Mouse (Mus musculus) neutrophil, adult 59 days (primary cell): ENCODE data around the gene Lbr. TPM values are rescaled to one million over a fixed set of nuclear protein-coding genes. Genes with fewer than 3 reads are reported as not detected.

Experiments used
- total RNA-seq, 2 experiments: library from RNA; stranded (reverse); gene quantifications; 1 replicate in 1 of 2; 2 replicates in 1 of 2; pipeline ENCODE4 v1.2.4; 2023

The Lbr gene
- total RNA-seq, result 100 to 1,000 TPM; 451 to 462 TPM

DNA sequence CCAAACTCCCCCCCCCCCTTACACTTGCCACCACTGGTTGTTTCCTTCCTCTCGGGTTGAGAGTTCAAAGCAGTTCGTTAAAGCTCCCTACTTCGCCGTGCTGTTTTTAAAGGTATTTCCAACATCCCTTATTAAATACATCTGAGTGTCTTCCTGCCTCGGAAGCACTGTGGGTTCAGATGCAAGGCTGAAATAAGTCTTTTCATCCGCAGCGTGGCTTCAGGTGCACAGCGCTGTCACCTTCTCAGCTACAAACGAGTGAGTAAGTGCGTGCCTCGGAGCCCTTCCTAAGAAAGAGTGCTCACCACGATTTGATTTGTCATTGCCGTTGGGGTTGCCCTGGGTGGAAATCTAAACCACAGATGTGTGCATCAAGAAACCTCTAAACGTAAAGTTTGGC is at the start of gene Lbr:
TSS of gene Lbr (minus strand) at position 266 of the 400 bp plus-strand sequence.

Other genes with a start within 250 kb of the Lbr start
- gene Enah, start 176.9 kb upstream of the Lbr start, total RNA-seq, result 1 to 10 TPM; 1.1 to 1.8 TPM